Mouse (Mus musculus): ENCODE results near the gene Hsd3b4. TPM values are rescaled to one million over a fixed set of nuclear protein-coding genes. Genes with fewer than 3 reads are reported as not detected.
"Not testable (repeated sequence)": the region's sequence is repeated elsewhere in the genome, so short reads cannot be mapped to it uniquely, and the experiment has no call there.

Gene Hsd3b4
- polyA plus RNA-seq, 1 experiment from 2014 or later = not detected

GRCm38 (mm10) chr3:98471057-98471456 is 39.3 kb downstream of the Hsd3b4 start:
- H3K36me3 ChIP-seq; H3K9me3 ChIP-seq; H3K9ac ChIP-seq (replicated peaks); H3K27me3 ChIP-seq; H3K4me2 ChIP-seq (replicated peaks); H3K4me1 ChIP-seq; H3K4me3 ChIP-seq; H3K27ac ChIP-seq (replicated peaks); ATAC-seq (ENCODE audit: low FRiP score, low read depth): not testable (repeated sequence)
- no CpG with 5 or more reads among the region's 1 CpGs for WGBS

GRCm38 (mm10) chr3:98469323-98469722 is 41.0 kb downstream of the Hsd3b4 start:
- not testable (repeated sequence) for H3K27me3 ChIP-seq; H3K4me2 ChIP-seq (replicated peaks); H3K4me1 ChIP-seq; H3K27ac ChIP-seq (replicated peaks); H3K9ac ChIP-seq (replicated peaks); ATAC-seq (ENCODE audit: low FRiP score, low read depth); H3K4me3 ChIP-seq; H3K9me3 ChIP-seq; H3K36me3 ChIP-seq
- WGBS = 80% methylated on average over 1 of the region's 2 CpGs

GRCm38 (mm10) chr3:98457026-98457425 is 53.3 kb downstream of the Hsd3b4 start, which contains the start of gene Gm4450:
Gm4450 (minus strand) TSS chr3:98457126.
- not testable (repeated sequence) for H3K27me3 ChIP-seq; H3K27ac ChIP-seq (replicated peaks); H3K4me3 ChIP-seq; H3K36me3 ChIP-seq; ATAC-seq (ENCODE audit: low FRiP score, low read depth); H3K4me1 ChIP-seq; H3K4me2 ChIP-seq (replicated peaks); H3K9ac ChIP-seq (replicated peaks); H3K9me3 ChIP-seq
- WGBS = no CpG with 5 or more reads among the region's 1 CpGs

- H3K9ac ChIP-seq (replicated peaks); H3K27me3 ChIP-seq; H3K9me3 ChIP-seq; ATAC-seq (ENCODE audit: low FRiP score, low read depth); H3K27ac ChIP-seq (replicated peaks); H3K36me3 ChIP-seq; H3K4me2 ChIP-seq (replicated peaks); H3K4me1 ChIP-seq; H3K4me3 ChIP-seq: not testable (repeated sequence)
- 62% methylated on average over 5 of the region's 5 CpGs for WGBS
These were observed 56.5 kb downstream of the Hsd3b4 start for GRCm38 (mm10) chr3:98453786-98454185.

Other genes starting within 250 kb of the Hsd3b4 start
- 5.0 and 6.7 TPM in 2 replicates for gene Hmgcs2, start 230.1 kb downstream of the Hsd3b4 start, polyA plus RNA-seq (2016; fragmentation: Nextera tagmentation; extraction: Ambion mirVana)
- 257 and 278 TPM in 2 replicates for gene Phgdh, start 170.5 kb downstream of the Hsd3b4 start, polyA plus RNA-seq (2016; fragmentation: Nextera tagmentation; extraction: Ambion mirVana)
- 9.9 and 10.1 TPM in 2 replicates for gene Zfp697, start 128.1 kb downstream of the Hsd3b4 start, polyA plus RNA-seq (2016; fragmentation: Nextera tagmentation; extraction: Ambion mirVana)
- gene Gm4450, start 53.4 kb downstream of the Hsd3b4 start, polyA plus RNA-seq (2016; fragmentation: Nextera tagmentation; extraction: Ambion mirVana) = not detected in 2 replicates
- gene Gm10681, start 78.3 kb upstream of the Hsd3b4 start, polyA plus RNA-seq (2016; fragmentation: Nextera tagmentation; extraction: Ambion mirVana) = not detected in 2 replicates
- gene Hsd3b5, start 119.7 kb upstream of the Hsd3b4 start, polyA plus RNA-seq (2016; fragmentation: Nextera tagmentation; extraction: Ambion mirVana) = not detected in 2 replicates
- not detected in 2 replicates for gene Hsd3b2, start 214.0 kb upstream of the Hsd3b4 start, polyA plus RNA-seq (2016; fragmentation: Nextera tagmentation; extraction: Ambion mirVana)